Mouse (Mus musculus): ENCODE measurements around the gene Rhpn2.

DNA sequence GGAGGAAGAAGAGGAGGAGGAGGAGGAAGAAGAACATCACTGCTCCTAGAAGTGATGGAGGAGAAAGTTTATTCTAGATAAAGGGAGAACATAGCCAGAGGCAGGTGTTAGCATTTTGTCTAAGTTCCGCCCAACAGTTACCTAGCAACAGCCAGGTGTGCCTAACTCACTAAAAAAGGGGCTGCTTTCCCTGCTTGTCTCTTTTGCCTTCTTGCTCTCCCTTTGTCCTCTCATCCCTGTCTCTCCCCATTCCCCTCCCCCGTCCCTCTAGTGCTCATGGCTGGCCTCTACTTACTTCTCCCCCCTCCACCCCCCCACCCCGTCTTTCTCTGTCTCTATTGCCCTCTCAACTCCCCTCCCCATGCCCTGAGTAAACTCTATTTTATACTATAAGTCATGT is 11.8 kb upstream of the Rhpn2 start:
- no peak for TF ChIP-seq CTCF (IDR thresholded peaks at IDR 0.05; ENCODE audit: low read depth, low read length)
- no peak for TF ChIP-seq POLR2A (IDR thresholded peaks at IDR 0.05; ENCODE audit: borderline replicate concordance, low read depth, low read length)

Measured in bone marrow macrophage, adult 2 months (primary cell).